Mouse (Mus musculus): ENCODE measurements at regions not wholly inside any gene's neighbourhood (a gene's known extent, or its start where the extent isn't known, plus 50 kb on each side); places are given as distances from the start of the nearest gene placed in this dataset.

GRCm38 (mm10) chr19:35442466-35442865, 520.3 kb downstream of the Kif20b start:
- no peak for TF ChIP-seq EP300 (IDR thresholded peaks at IDR 0.05)
- TF ChIP-seq CTCF (IDR thresholded peaks at IDR 0.05), result no peak

Data from lung, postnatal 0 days (tissue).